Mouse (Mus musculus): Measurements from ENCODE around the gene Fbxl7. TPM values are rescaled to one million over a fixed set of nuclear protein-coding genes. Genes with fewer than 3 reads are reported as not detected.

Gene Fbxl7
- polyA plus RNA-seq, 1 experiment from 2014 or later = 13.7 TPM

- no peaks in the 10 kb centered on the region; the same call in 1 of the 2 replicates for H3K4me1 ChIP-seq (replicated peaks; ENCODE audit: control insufficient read depth, insufficient read depth, low read length)
- H3K9ac ChIP-seq (ENCODE audit: low read length) = no peak overlapping the region
- no peak for ATAC-seq (ENCODE audit: low read depth)
- H3K4me2 ChIP-seq (ENCODE audit: low read depth, low read length) = no peak overlapping the region
- no peaks in the 10 kb centered on the region for H3K9me3 ChIP-seq (ENCODE audit: control insufficient read depth, low read length)
- H3K27me3 ChIP-seq (ENCODE audit: control insufficient read depth, insufficient read depth, low read depth, low read length) = no peaks in the 10 kb centered on the region
- no peak overlapping the region for H3K4me3 ChIP-seq (ENCODE audit: low read length)
- H3K36me3 ChIP-seq (ENCODE audit: control insufficient read depth, insufficient read depth, low read length) = no peaks in the 10 kb centered on the region
- WGBS = 34% methylated on average over 5 of the region's 5 CpGs
- H3K27ac ChIP-seq (ENCODE audit: low read length) = no peak overlapping the region
Measured at GRCm38 (mm10) chr15:26718390-26719036, 176.9 kb downstream of the Fbxl7 start.

GRCm38 (mm10) chr15:26717952-26718351 is 177.4 kb downstream of the Fbxl7 start:
- no peaks in the 10 kb centered on the region for H3K27me3 ChIP-seq (ENCODE audit: control insufficient read depth, insufficient read depth, low read depth, low read length)
- no peak overlapping the region for H3K27ac ChIP-seq (ENCODE audit: low read length)
- no peak overlapping the region for H3K4me3 ChIP-seq (ENCODE audit: low read length)
- H3K4me2 ChIP-seq (ENCODE audit: low read depth, low read length) = no peak overlapping the region
- WGBS = 45% methylated on average over 7 of the region's 7 CpGs
- H3K9ac ChIP-seq (ENCODE audit: low read length) = no peak overlapping the region
- no peaks in the 10 kb centered on the region for H3K9me3 ChIP-seq (ENCODE audit: control insufficient read depth, low read length)
- H3K4me1 ChIP-seq (replicated peaks; ENCODE audit: control insufficient read depth, insufficient read depth, low read length) = no peaks in the 10 kb centered on the region; the same call in 1 of the 2 replicates
- ATAC-seq (ENCODE audit: low read depth) = no peak
- H3K36me3 ChIP-seq (ENCODE audit: control insufficient read depth, insufficient read depth, low read length) = no peaks in the 10 kb centered on the region

GRCm38 (mm10) chr15:26716181-26716580 is 179.2 kb downstream of the Fbxl7 start:
- H3K36me3 ChIP-seq (ENCODE audit: control insufficient read depth, insufficient read depth, low read length) = no peaks in the 10 kb centered on the region
- no peaks in the 10 kb centered on the region for H3K9me3 ChIP-seq (ENCODE audit: control insufficient read depth, low read length)
- H3K9ac ChIP-seq (ENCODE audit: low read length) = no peak overlapping the region
- no peak overlapping the region for H3K27ac ChIP-seq (ENCODE audit: low read length)
- H3K27me3 ChIP-seq (ENCODE audit: control insufficient read depth, insufficient read depth, low read depth, low read length) = no peaks in the 10 kb centered on the region
- no peak for ATAC-seq (ENCODE audit: low read depth)
- no peak overlapping the region for H3K4me2 ChIP-seq (ENCODE audit: low read depth, low read length)
- no peaks in the 10 kb centered on the region; the same call in 1 of the 2 replicates for H3K4me1 ChIP-seq (replicated peaks; ENCODE audit: control insufficient read depth, insufficient read depth, low read length)
- WGBS = 86% methylated on average over 2 of the region's 2 CpGs
- no peak overlapping the region for H3K4me3 ChIP-seq (ENCODE audit: low read length)

GRCm38 (mm10) chr15:26715635-26716034 is 179.7 kb downstream of the Fbxl7 start:
- no peaks in the 10 kb centered on the region for H3K36me3 ChIP-seq (ENCODE audit: control insufficient read depth, insufficient read depth, low read length)
- no peak overlapping the region for H3K9ac ChIP-seq (ENCODE audit: low read length)
- ATAC-seq (ENCODE audit: low read depth) = no peak
- H3K4me3 ChIP-seq (ENCODE audit: low read length) = no peak overlapping the region
- 52% methylated on average over 5 of the region's 5 CpGs for WGBS
- H3K4me2 ChIP-seq (ENCODE audit: low read depth, low read length) = no peak overlapping the region
- H3K27me3 ChIP-seq (ENCODE audit: control insufficient read depth, insufficient read depth, low read depth, low read length) = no peaks in the 10 kb centered on the region
- H3K27ac ChIP-seq (ENCODE audit: low read length) = no peak overlapping the region
- H3K9me3 ChIP-seq (ENCODE audit: control insufficient read depth, low read length) = no peaks in the 10 kb centered on the region
- no peaks in the 10 kb centered on the region; the same call in 1 of the 2 replicates for H3K4me1 ChIP-seq (replicated peaks; ENCODE audit: control insufficient read depth, insufficient read depth, low read length)

- Histone ChIP-seq H3K27ac (ENCODE audit: low read length) (no peak overlapping the region), H3K36me3 (ENCODE audit: control insufficient read depth, insufficient read depth, low read length) (no peaks in the 10 kb centered on the region), H3K27me3 (ENCODE audit: control insufficient read depth, insufficient read depth, low read depth, low read length) (no peaks in the 10 kb centered on the region), H3K9ac (ENCODE audit: low read length) (no peak overlapping the region), H3K4me2 (ENCODE audit: low read depth, low read length) (no peak overlapping the region), H3K4me3 (ENCODE audit: low read length) (no peak overlapping the region), H3K4me1 (replicated peaks; ENCODE audit: control insufficient read depth, insufficient read depth, low read length) (no peaks in the 10 kb centered on the region), H3K9me3 (ENCODE audit: control insufficient read depth, low read length) (no peaks in the 10 kb centered on the region)
- ATAC-seq (ENCODE audit: low read depth) = no peak
- WGBS = 52% methylated on average over 7 of the region's 7 CpGs
Measured at GRCm38 (mm10) chr15:26712271-26712670, 183.1 kb downstream of the Fbxl7 start.

GRCm38 (mm10) chr15:26704966-26705365 is 190.4 kb downstream of the Fbxl7 start:
- Histone ChIP-seq H3K4me2 (ENCODE audit: low read depth, low read length) (no peak overlapping the region), H3K36me3 (ENCODE audit: control insufficient read depth, insufficient read depth, low read length) (no peaks in the 10 kb centered on the region), H3K9me3 (ENCODE audit: control insufficient read depth, low read length) (no peaks in the 10 kb centered on the region), H3K27ac (ENCODE audit: low read length) (no peak overlapping the region), H3K27me3 (ENCODE audit: control insufficient read depth, insufficient read depth, low read depth, low read length) (no peaks in the 10 kb centered on the region), H3K4me1 (replicated peaks; ENCODE audit: control insufficient read depth, insufficient read depth, low read length) (peaks cover 15% of the 10 kb centered on the region), H3K9ac (ENCODE audit: low read length) (no peak overlapping the region), H3K4me3 (ENCODE audit: low read length) (no peak overlapping the region)
- no peak for ATAC-seq (ENCODE audit: low read depth)
- 44% methylated on average over 2 of the region's 2 CpGs for WGBS

GRCm38 (mm10) chr15:26703156-26703840 is 192.1 kb downstream of the Fbxl7 start:
- no peak overlapping the region for H3K4me2 ChIP-seq (ENCODE audit: low read depth, low read length)
- no peak overlapping the region for H3K4me3 ChIP-seq (ENCODE audit: low read length)
- H3K36me3 ChIP-seq (ENCODE audit: control insufficient read depth, insufficient read depth, low read length) = no peaks in the 10 kb centered on the region
- H3K27ac ChIP-seq (ENCODE audit: low read length) = peak overlapping the region; percentile 43; the same call in 1 of the 2 replicates
- H3K9me3 ChIP-seq (ENCODE audit: control insufficient read depth, low read length) = no peaks in the 10 kb centered on the region
- H3K9ac ChIP-seq (ENCODE audit: low read length) = no peak overlapping the region
- ATAC-seq (ENCODE audit: low read depth) = peak; percentile 29; the same call in 1 of the 2 replicates
- H3K27me3 ChIP-seq (ENCODE audit: control insufficient read depth, insufficient read depth, low read depth, low read length) = no peaks in the 10 kb centered on the region
- peaks cover 16% of the 10 kb centered on the region for H3K4me1 ChIP-seq (replicated peaks; ENCODE audit: control insufficient read depth, insufficient read depth, low read length)
- WGBS = 53% methylated on average over 6 of the region's 6 CpGs

GRCm38 (mm10) chr15:26701949-26702675 is 193.3 kb downstream of the Fbxl7 start:
- no peaks in the 10 kb centered on the region for H3K27me3 ChIP-seq (ENCODE audit: control insufficient read depth, insufficient read depth, low read depth, low read length)
- H3K9ac ChIP-seq (ENCODE audit: low read length) = no peak overlapping the region
- ATAC-seq (ENCODE audit: low read depth) = peak; percentile 70
- no peaks in the 10 kb centered on the region for H3K9me3 ChIP-seq (ENCODE audit: control insufficient read depth, low read length)
- H3K4me2 ChIP-seq (ENCODE audit: low read depth, low read length) = no peak overlapping the region
- H3K27ac ChIP-seq (ENCODE audit: low read length) = no peak overlapping the region
- 38% methylated on average over 5 of the region's 5 CpGs for WGBS
- no peaks in the 10 kb centered on the region for H3K36me3 ChIP-seq (ENCODE audit: control insufficient read depth, insufficient read depth, low read length)
- peaks cover 16% of the 10 kb centered on the region for H3K4me1 ChIP-seq (replicated peaks; ENCODE audit: control insufficient read depth, insufficient read depth, low read length)
- no peak overlapping the region for H3K4me3 ChIP-seq (ENCODE audit: low read length)

- no peak for ATAC-seq (ENCODE audit: low read depth)
- 43% methylated on average over 3 of the region's 3 CpGs for WGBS
- Histone ChIP-seq H3K27me3 (ENCODE audit: control insufficient read depth, insufficient read depth, low read depth, low read length) (no peaks in the 10 kb centered on the region), H3K4me2 (ENCODE audit: low read depth, low read length) (no peak overlapping the region), H3K9me3 (ENCODE audit: control insufficient read depth, low read length) (no peaks in the 10 kb centered on the region), H3K4me1 (replicated peaks; ENCODE audit: control insufficient read depth, insufficient read depth, low read length) (peaks cover 5% of the 10 kb centered on the region; the same call in 1 of the 2 replicates), H3K36me3 (ENCODE audit: control insufficient read depth, insufficient read depth, low read length) (no peaks in the 10 kb centered on the region), H3K27ac (ENCODE audit: low read length) (no peak overlapping the region), H3K9ac (ENCODE audit: low read length) (no peak overlapping the region), H3K4me3 (ENCODE audit: low read length) (no peak overlapping the region)
Measured at GRCm38 (mm10) chr15:26693075-26693474, 202.3 kb downstream of the Fbxl7 start.
